Mouse (Mus musculus): Measurements from ENCODE around the gene Chn1. TPM values are rescaled to one million over a fixed set of nuclear protein-coding genes. Genes with fewer than 3 reads are reported as not detected.

Chn1 gene
- polyA plus RNA-seq, 2 experiments: 0.34 to 0.70 TPM

DNA sequence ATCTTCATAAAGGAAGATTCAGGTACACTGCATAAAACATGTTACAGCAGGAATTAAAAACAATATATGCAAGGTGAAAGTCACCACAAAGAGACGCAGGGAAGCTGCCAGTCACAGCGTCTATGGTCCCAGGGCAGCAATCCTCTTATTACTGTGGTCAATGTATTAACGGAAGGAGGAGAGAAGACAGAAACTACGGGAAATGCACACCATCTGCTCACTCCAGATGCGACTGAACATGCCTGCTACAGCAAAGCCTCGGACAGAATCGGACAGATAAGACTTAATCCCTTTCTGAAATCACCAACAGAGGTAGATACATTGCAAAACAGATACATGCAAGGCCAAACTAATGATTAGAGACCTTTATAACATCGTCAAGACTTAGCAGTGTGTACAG is 116.1 kb downstream of the Chn1 start:
- Histone ChIP-seq H3K4me1 (replicated peaks; ENCODE audit: control insufficient read depth in 2 of 2, insufficient read depth in 2 of 2, low read length in 1 of 2) (no peaks in the 10 kb centered on the region), H3K9ac (replicated peaks) (no peak overlapping the region), H3K36me3 (replicated peaks; ENCODE audit: control insufficient read depth, insufficient read depth, low read depth) (no peaks in the 10 kb centered on the region), H3K4me3 (ENCODE audit: insufficient read depth in 1 of 2, low read depth in 2 of 2, low read length in 2 of 2) (no peak overlapping the region), H3K27me3 (ENCODE audit: control insufficient read depth, insufficient read depth, low read length) (no peaks in the 10 kb centered on the region), H3K27ac (no peak overlapping the region), H3K4me2 (ENCODE audit: low read depth) (no peak overlapping the region), H3K9me3 (ENCODE audit: control insufficient read depth, low read length) (no peaks in the 10 kb centered on the region)
- TF ChIP-seq EP300 (IDR thresholded peaks at IDR 0.05; ENCODE audit: low read depth) (no peak), CTCF (IDR thresholded peaks at IDR 0.05; ENCODE audit: low read depth) (no peak)
- 52% methylated on average over 8 of the region's 8 CpGs for WGBS (ENCODE audit: insufficient replicate concordance)
- no peak for ATAC-seq (ENCODE audit: insufficient read depth)
- no peak for DNase-seq (ENCODE audit: low read depth in 3 of 3, low spot score in 3 of 3)

DNA sequence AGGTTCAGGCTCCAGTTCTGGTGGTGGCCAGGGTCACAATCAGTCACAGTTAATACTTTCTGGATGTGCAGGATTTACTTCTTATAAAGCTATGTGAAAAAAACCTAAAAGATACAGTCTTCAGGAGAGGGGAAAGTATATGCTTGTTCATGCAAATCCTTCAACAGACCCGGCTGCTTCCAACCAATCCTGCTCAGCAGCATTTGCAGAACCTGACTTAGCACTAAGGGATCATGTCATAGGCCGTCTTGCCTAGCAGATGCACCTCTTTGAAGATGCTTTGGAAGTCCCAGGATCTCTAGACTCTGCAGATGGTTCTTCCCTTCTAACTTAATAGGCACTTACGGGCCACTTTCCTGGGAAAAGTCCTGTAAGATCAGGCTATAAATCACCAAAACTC is 117.2 kb downstream of the Chn1 start:
- no peak for TF ChIP-seq CTCF (IDR thresholded peaks at IDR 0.05; ENCODE audit: low read depth)
- no peak for TF ChIP-seq EP300 (IDR thresholded peaks at IDR 0.05; ENCODE audit: low read depth)
- WGBS (ENCODE audit: insufficient replicate concordance): 65% methylated on average over 3 of the region's 3 CpGs
- ATAC-seq (ENCODE audit: insufficient read depth): no peak
- H3K27me3 ChIP-seq (ENCODE audit: control insufficient read depth, insufficient read depth, low read length): no peaks in the 10 kb centered on the region
- H3K9ac ChIP-seq (replicated peaks): no peak overlapping the region
- H3K36me3 ChIP-seq (replicated peaks; ENCODE audit: control insufficient read depth, insufficient read depth, low read depth): no peaks in the 10 kb centered on the region
- H3K27ac ChIP-seq: no peak overlapping the region
- no peaks in the 10 kb centered on the region for H3K9me3 ChIP-seq (ENCODE audit: control insufficient read depth, low read length)
- H3K4me1 ChIP-seq (replicated peaks; ENCODE audit: control insufficient read depth in 2 of 2, insufficient read depth in 2 of 2, low read length in 1 of 2): no peaks in the 10 kb centered on the region
- H3K4me2 ChIP-seq (ENCODE audit: low read depth): no peak overlapping the region
- no peak for DNase-seq (ENCODE audit: low read depth in 3 of 3, low spot score in 3 of 3)
- H3K4me3 ChIP-seq (ENCODE audit: insufficient read depth in 1 of 2, low read depth in 2 of 2, low read length in 2 of 2): no peak overlapping the region

DNA sequence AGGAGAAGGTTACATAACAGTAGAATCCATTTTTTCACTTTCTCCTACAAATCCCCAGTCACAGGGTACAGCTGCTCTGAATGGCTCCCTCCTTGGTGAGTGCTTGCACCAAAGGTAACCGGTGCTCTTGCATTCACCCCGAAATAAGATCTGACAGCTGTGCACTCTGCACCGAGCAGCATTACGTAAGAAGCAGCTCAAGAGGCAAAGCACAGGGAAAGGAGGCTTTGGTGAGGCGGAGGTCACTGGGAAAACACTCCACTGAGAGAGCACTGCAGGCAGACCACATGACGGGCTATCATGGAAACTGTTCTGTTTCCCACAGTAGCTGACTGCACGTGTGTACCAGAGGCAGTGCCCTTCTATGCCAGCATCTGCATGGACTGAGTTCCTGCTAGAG is 118.0 kb downstream of the Chn1 start:
- ATAC-seq (ENCODE audit: insufficient read depth): no peak
- no peak for DNase-seq (ENCODE audit: low read depth in 3 of 3, low spot score in 3 of 3)
- TF ChIP-seq CTCF (IDR thresholded peaks at IDR 0.05; ENCODE audit: low read depth) (no peak), EP300 (IDR thresholded peaks at IDR 0.05; ENCODE audit: low read depth) (no peak)
- no peaks in the 10 kb centered on the region for H3K36me3 ChIP-seq (replicated peaks; ENCODE audit: control insufficient read depth, insufficient read depth, low read depth)
- H3K27ac ChIP-seq: no peak overlapping the region
- 56% methylated on average over 7 of the region's 7 CpGs for WGBS (ENCODE audit: insufficient replicate concordance)
- H3K9me3 ChIP-seq (ENCODE audit: control insufficient read depth, low read length): no peaks in the 10 kb centered on the region
- no peaks in the 10 kb centered on the region for H3K27me3 ChIP-seq (ENCODE audit: control insufficient read depth, insufficient read depth, low read length)
- H3K9ac ChIP-seq (replicated peaks): no peak overlapping the region
- H3K4me1 ChIP-seq (replicated peaks; ENCODE audit: control insufficient read depth in 2 of 2, insufficient read depth in 2 of 2, low read length in 1 of 2): no peaks in the 10 kb centered on the region
- no peak overlapping the region for H3K4me3 ChIP-seq (ENCODE audit: insufficient read depth in 1 of 2, low read depth in 2 of 2, low read length in 2 of 2)
- H3K4me2 ChIP-seq (ENCODE audit: low read depth): no peak overlapping the region

DNA sequence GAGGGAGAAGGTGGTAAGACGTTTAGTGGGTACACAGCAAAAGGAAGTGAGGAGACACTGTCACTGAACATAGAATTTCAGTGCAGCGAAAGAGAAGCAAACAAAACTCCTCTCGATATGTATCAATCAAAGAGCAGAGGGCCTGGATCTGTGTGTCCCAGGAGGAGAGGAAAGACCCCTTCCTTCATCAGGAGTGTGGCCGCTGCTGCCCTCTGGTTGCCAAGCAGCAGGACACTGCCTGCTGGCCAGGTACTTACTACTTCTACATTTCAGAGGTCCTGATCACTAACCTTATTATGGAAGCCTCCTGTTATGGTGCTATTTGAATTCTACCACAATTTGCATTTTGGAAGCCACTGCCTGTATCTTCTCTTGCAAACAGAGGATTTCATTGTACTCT is 119.5 kb downstream of the Chn1 start:
- Histone ChIP-seq H3K9ac (replicated peaks) (no peak overlapping the region), H3K36me3 (replicated peaks; ENCODE audit: control insufficient read depth, insufficient read depth, low read depth) (no peaks in the 10 kb centered on the region), H3K27me3 (ENCODE audit: control insufficient read depth, insufficient read depth, low read length) (no peaks in the 10 kb centered on the region), H3K4me1 (replicated peaks; ENCODE audit: control insufficient read depth in 2 of 2, insufficient read depth in 2 of 2, low read length in 1 of 2) (no peaks in the 10 kb centered on the region), H3K27ac (no peak overlapping the region), H3K9me3 (ENCODE audit: control insufficient read depth, low read length) (no peaks in the 10 kb centered on the region), H3K4me3 (ENCODE audit: insufficient read depth in 1 of 2, low read depth in 2 of 2, low read length in 2 of 2) (no peak overlapping the region), H3K4me2 (ENCODE audit: low read depth) (no peak overlapping the region)
- no peak for TF ChIP-seq CTCF (IDR thresholded peaks at IDR 0.05; ENCODE audit: low read depth)
- no peak for TF ChIP-seq EP300 (IDR thresholded peaks at IDR 0.05; ENCODE audit: low read depth)
- 56% methylated on average over 4 of the region's 4 CpGs for WGBS (ENCODE audit: insufficient replicate concordance)
- DNase-seq (ENCODE audit: low read depth in 3 of 3, low spot score in 3 of 3): no peak
- ATAC-seq (ENCODE audit: insufficient read depth): no peak

DNA sequence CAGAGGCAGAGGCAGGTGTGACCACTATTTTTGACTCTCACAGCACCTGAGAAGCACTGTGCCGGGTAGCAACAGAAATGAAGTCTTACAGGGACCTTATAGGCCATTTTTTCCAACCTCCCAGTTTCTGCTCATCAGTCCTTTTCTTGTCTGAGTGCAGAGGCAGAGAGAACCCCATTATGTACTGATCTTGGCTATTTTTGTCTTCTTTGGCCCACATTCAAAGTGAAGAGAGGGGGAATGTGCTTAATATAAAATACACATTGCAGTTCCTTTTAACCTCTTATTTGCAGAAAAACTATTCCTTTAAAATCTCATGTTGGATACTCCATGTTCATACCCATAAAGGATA is 120.3 kb downstream of the Chn1 start:
- TF ChIP-seq EP300 (IDR thresholded peaks at IDR 0.05; ENCODE audit: low read depth) (no peak), CTCF (IDR thresholded peaks at IDR 0.05; ENCODE audit: low read depth) (no peak)
- no peak for DNase-seq (ENCODE audit: low read depth in 3 of 3, low spot score in 3 of 3)
- Histone ChIP-seq H3K27me3 (ENCODE audit: control insufficient read depth, insufficient read depth, low read length) (no peaks in the 10 kb centered on the region), H3K4me1 (replicated peaks; ENCODE audit: control insufficient read depth in 2 of 2, insufficient read depth in 2 of 2, low read length in 1 of 2) (no peaks in the 10 kb centered on the region), H3K4me2 (ENCODE audit: low read depth) (no peak overlapping the region), H3K36me3 (replicated peaks; ENCODE audit: control insufficient read depth, insufficient read depth, low read depth) (no peaks in the 10 kb centered on the region), H3K27ac (no peak overlapping the region), H3K9me3 (ENCODE audit: control insufficient read depth, low read length) (no peaks in the 10 kb centered on the region), H3K9ac (replicated peaks) (no peak overlapping the region), H3K4me3 (ENCODE audit: insufficient read depth in 1 of 2, low read depth in 2 of 2, low read length in 2 of 2) (no peak overlapping the region)
- WGBS (ENCODE audit: insufficient replicate concordance): 47% methylated on average over 1 of the region's 1 CpGs
- no peak for ATAC-seq (ENCODE audit: insufficient read depth)
